In the genomic region with DNA sequence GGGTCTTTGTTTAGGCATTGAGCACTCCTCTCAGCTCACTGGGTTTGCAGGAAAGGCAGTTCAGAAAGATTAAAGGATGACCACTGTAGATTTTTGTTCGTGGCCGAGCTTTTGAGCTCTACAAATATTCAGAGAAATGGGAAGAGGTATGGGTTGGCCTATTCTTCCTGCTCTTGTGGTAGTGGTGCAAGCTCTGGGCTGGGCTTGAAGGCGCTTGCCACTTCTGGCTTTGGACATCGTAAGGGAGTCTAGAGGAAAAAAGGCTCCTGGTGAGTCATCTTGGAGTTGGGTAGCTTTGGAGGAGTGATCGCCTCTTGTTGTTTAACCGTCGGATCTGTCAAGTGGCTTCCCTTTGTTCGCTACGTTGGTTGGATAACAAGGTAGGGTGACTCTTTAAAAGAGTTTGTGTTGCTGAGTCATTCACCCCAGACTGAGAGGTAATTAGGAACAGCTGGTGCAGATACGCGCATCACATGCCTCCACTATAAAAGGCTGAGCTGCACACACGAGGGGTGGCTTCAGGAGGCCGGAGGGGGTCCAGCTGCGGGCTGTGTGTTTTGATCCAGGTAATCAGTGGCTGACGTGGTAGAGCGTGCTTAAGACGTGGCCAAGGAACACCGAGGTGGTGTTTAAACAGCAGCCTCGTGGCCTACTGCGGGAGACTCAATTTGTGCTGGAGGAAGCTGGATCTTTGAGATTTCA, we compare ENCODE assay signal across 8 mouse cellular contexts. TPM values are rescaled to one million over a fixed set of nuclear protein-coding genes. Genes with fewer than 3 reads are reported as not detected.
DNase-seq lines count a peak whose midpoint lies in the region; ATAC-seq lines count a peak whose summit lies in the region.

No protein-coding gene starts in this region.

- peak; percentile 32 for DNase-seq in right cerebral cortex, postnatal 25 days
- no peak for DNase-seq in right cerebral cortex, adult 18-20 months
- peak; percentile 29 for DNase-seq in cerebellum, adult 9-11 months
- peak; percentile 22 to 28 for DNase-seq in frontal cortex, postnatal 36 days (ENCODE audit: low spot score in 2 of 2)
- DNase-seq in hindlimb bud, embryonic 11.5 days (ENCODE audit: extremely low spot score, low read depth, low spot score) = peak; percentile 71
- DNase-seq in liver, embryonic 11.5 days (ENCODE audit: low spot score) = peak; percentile 68
- DNase-seq in monocyte, adult 2 months (ENCODE audit: low read depth in 1 of 2, low spot score in 2 of 2) = peak; percentile 44 to 59

- H3K9ac ChIP-seq in liver, embryonic 11.5 days (ENCODE audit: low read depth, low read length) = peak overlapping the region; percentile 85
- peak overlapping the region; percentile 96 for H3K9ac ChIP-seq in stomach, embryonic 16.5 days (ENCODE audit: low read length)

- H3K4me2 ChIP-seq in liver, embryonic 11.5 days = peak overlapping the region; percentile 59
- peak overlapping the region; percentile 74 for H3K4me2 ChIP-seq in stomach, embryonic 16.5 days (ENCODE audit: low read depth, low read length)

- peak overlapping the region; percentile 89 for H3K4me3 ChIP-seq in liver, embryonic 11.5 days (ENCODE audit: low read depth, low read length)
- H3K4me3 ChIP-seq in stomach, embryonic 16.5 days (replicated peaks; ENCODE audit: low read length) = peak overlapping the region; percentile 87

- no peaks in the 10 kb centered on the region for H3K9me3 ChIP-seq in liver, embryonic 11.5 days (ENCODE audit: control insufficient read depth, low read length)
- H3K9me3 ChIP-seq in stomach, embryonic 16.5 days (replicated peaks; ENCODE audit: control insufficient read depth, low read length) = no peaks in the 10 kb centered on the region

- peak; percentile 53 for ATAC-seq in liver, embryonic 11.5 days (replicated peaks; ENCODE audit: low FRiP score)
- peak; percentile 39; the same call in 1 of the 2 replicates for ATAC-seq in stomach, embryonic 16.5 days (ENCODE audit: insufficient read depth, low FRiP score)

- under 1% methylated on average over 20 of the region's 20 CpGs for WGBS in liver, embryonic 11.5 days
- WGBS in stomach, embryonic 16.5 days = under 1% methylated on average over 20 of the region's 20 CpGs

- H3K27me3 ChIP-seq in liver, embryonic 11.5 days (replicated peaks; ENCODE audit: control insufficient read depth, insufficient read depth, low read length) = no peaks in the 10 kb centered on the region
- H3K27me3 ChIP-seq in stomach, embryonic 16.5 days (ENCODE audit: control insufficient read depth, insufficient read depth, low read length) = no peaks in the 10 kb centered on the region

- peaks cover 43% of the 10 kb centered on the region for H3K4me1 ChIP-seq in liver, embryonic 11.5 days (replicated peaks; ENCODE audit: control insufficient read depth, insufficient read depth, low read length)
- H3K4me1 ChIP-seq in stomach, embryonic 16.5 days (ENCODE audit: control insufficient read depth, insufficient read depth, low read length) = peaks cover 23% of the 10 kb centered on the region

- peak overlapping the region; percentile 95 for H3K27ac ChIP-seq in liver, embryonic 11.5 days (ENCODE audit: low read depth, low read length)
- peak overlapping the region; percentile 95 for H3K27ac ChIP-seq in stomach, embryonic 16.5 days (ENCODE audit: low read length)

- H3K36me3 ChIP-seq in liver, embryonic 11.5 days (ENCODE audit: control insufficient read depth, insufficient read depth, low read length) = no peaks in the 10 kb centered on the region
- no peaks in the 10 kb centered on the region for H3K36me3 ChIP-seq in stomach, embryonic 16.5 days (ENCODE audit: control insufficient read depth, insufficient read depth, low read length)

RNA-seq across cellular contexts. Expression of a gene that starts 1.1 kb away (rescaled TPM):
- polyA plus RNA-seq in liver, embryonic 11.5 days (2014; fragmentation: Nextera tagmentation; extraction: Ambion mirVana) = 10.6 and 11.1 TPM in 2 replicates
- 8.5 and 9.6 TPM in 2 replicates for polyA plus RNA-seq in stomach, embryonic 16.5 days (2015; fragmentation: Nextera tagmentation; extraction: Ambion mirVana)
